ENCODE assay signal across 9 mouse cellular contexts in genomic region chr14:102994662-102995561, GRCm38 (mm10). TPM values are rescaled to one million over a fixed set of nuclear protein-coding genes. Genes with fewer than 3 reads are reported as not detected.
DNase-seq lines count a peak whose midpoint lies in the region; ATAC-seq and TF ChIP-seq lines count a peak whose summit lies in the region.
"Had no signal": no experiment of that assay in that cellular context is flagged by ENCODE, and none has a peak within 500 bp of the region (broad histone marks: within the 10 kb centered on the region; RNA-seq: fewer than 3 reads in every experiment).

No protein-coding gene starts in this region.

- no peaks in the 10 kb centered on the region for H3K36me3 ChIP-seq in forebrain, postnatal 0 days (ENCODE audit: insufficient read depth)
- no peaks in the 10 kb centered on the region for H3K36me3 ChIP-seq in hindbrain, embryonic 13.5 days
- H3K36me3 ChIP-seq: limb, embryonic 15.5 days had no signal

- no peaks in the 10 kb centered on the region for H3K9me3 ChIP-seq in forebrain, postnatal 0 days (ENCODE audit: low read length)
- no peaks in the 10 kb centered on the region for H3K9me3 ChIP-seq in hindbrain, embryonic 13.5 days
- H3K9me3 ChIP-seq: limb, embryonic 15.5 days had no signal

- WGBS in cerebellum, adult 2 months: 17% methylated on average over 6 of the region's 6 CpGs
- 17% methylated on average over 6 of the region's 6 CpGs for WGBS in forebrain, postnatal 0 days
- 19% methylated on average over 6 of the region's 6 CpGs for WGBS in hindbrain, embryonic 13.5 days

- DNase-seq in NIH3T3 (ENCODE audit: low read depth): peak; percentile 80
- peak; percentile 67 to 79 for DNase-seq in cerebellum, adult 2 months
- peak; percentile 91 for DNase-seq in forebrain, postnatal 0 days
- peak; percentile 58 for DNase-seq in layer of hippocampus, adult 9-11 months
- peak; percentile 76 for DNase-seq in lung, postnatal 25 days (ENCODE audit: low spot score)
- DNase-seq in retina, postnatal 7 days (ENCODE audit: low read depth, low spot score): peak; percentile 66
- peak; percentile 76 for DNase-seq in urinary bladder, postnatal 25 days (ENCODE audit: low spot score)

- peak; percentile 76 for TF ChIP-seq CTCF in cerebellum, adult 2 months (IDR thresholded peaks at IDR 0.05; ENCODE audit: borderline replicate concordance, insufficient read depth, low read depth, low read length)
- peak; percentile 95 for TF ChIP-seq CTCF in forebrain, postnatal 0 days (IDR thresholded peaks at IDR 0.05; ENCODE audit: low read depth)

- H3K4me3 ChIP-seq in cerebellum, adult 2 months (replicated peaks; ENCODE audit: insufficient read depth, low read depth, low read length): no peak overlapping the region
- no peak overlapping the region for H3K4me3 ChIP-seq in forebrain, postnatal 0 days (ENCODE audit: low read depth, low read length)
- no peak overlapping the region for H3K4me3 ChIP-seq in hindbrain, embryonic 13.5 days
- H3K4me3 ChIP-seq: limb, embryonic 15.5 days had no signal

- H3K4me1 ChIP-seq in cerebellum, adult 2 months (ENCODE audit: control insufficient read depth, insufficient read depth, low read length): no peaks in the 10 kb centered on the region
- H3K4me1 ChIP-seq in forebrain, postnatal 0 days (ENCODE audit: insufficient read depth): no peaks in the 10 kb centered on the region
- H3K4me1 ChIP-seq in hindbrain, embryonic 13.5 days (replicated peaks): 0 out of 2 replicates have a peak, but pooled peaks cover 1% of the 10 kb centered on the region

- no peak overlapping the region for H3K27ac ChIP-seq in cerebellum, adult 2 months (ENCODE audit: insufficient read depth, low read length)
- H3K27ac ChIP-seq in forebrain, postnatal 0 days (ENCODE audit: low read depth, low read length): no peak overlapping the region
- no peak overlapping the region for H3K27ac ChIP-seq in hindbrain, embryonic 13.5 days
- H3K27ac ChIP-seq: limb, embryonic 15.5 days had no signal

- TF ChIP-seq POLR2A in cerebellum, adult 2 months (IDR thresholded peaks at IDR 0.05; ENCODE audit: borderline replicate concordance, insufficient read depth, low read length): no peak

- H3K9ac ChIP-seq in forebrain, postnatal 0 days: no peak overlapping the region
- no peak overlapping the region for H3K9ac ChIP-seq in hindbrain, embryonic 13.5 days
- H3K9ac ChIP-seq: limb, embryonic 15.5 days had no signal

- no peak overlapping the region for H3K4me2 ChIP-seq in forebrain, postnatal 0 days (ENCODE audit: low read depth)
- no peak overlapping the region for H3K4me2 ChIP-seq in hindbrain, embryonic 13.5 days
- H3K4me2 ChIP-seq: limb, embryonic 15.5 days had no signal

- no peaks in the 10 kb centered on the region for H3K27me3 ChIP-seq in cerebellum, adult 2 months (ENCODE audit: control insufficient read depth, insufficient read depth, low read length)
- no peaks in the 10 kb centered on the region for H3K27me3 ChIP-seq in forebrain, postnatal 0 days (ENCODE audit: insufficient read depth, low read length)
- H3K27me3 ChIP-seq in hindbrain, embryonic 13.5 days: no peaks in the 10 kb centered on the region
- H3K27me3 ChIP-seq: limb, embryonic 15.5 days had no signal

- peak; percentile 68 for ATAC-seq in forebrain, postnatal 0 days
- peak; percentile 87 for ATAC-seq in hindbrain, embryonic 13.5 days (ENCODE audit: low FRiP score)

RNA-seq across cellular contexts. Expression of gene Kctd12, which starts 12.5 kb away (rescaled TPM):
- polyA plus RNA-seq in cerebellum, adult 2 months (2012; rRNA removed): 45.8 and 49.4 TPM in 2 replicates
- total RNA-seq in forebrain, postnatal 0 days (2014; rRNA removed): 101 TPM in 2 replicates
- 12.4 and 14.3 TPM in 2 replicates for polyA plus RNA-seq in forebrain, postnatal 0 days (2015; fragmentation: Nextera tagmentation; extraction: Ambion mirVana)
- polyA plus RNA-seq in hindbrain, embryonic 13.5 days (2015; fragmentation: Nextera tagmentation; extraction: Ambion mirVana): 9.1 and 16.1 TPM in 2 replicates

RNA-seq across cellular contexts. Expression of gene Acod1, which starts 51.9 kb away (rescaled TPM):
- polyA plus RNA-seq in cerebellum, adult 2 months (2012; rRNA removed): 0.10 TPM in 1 of 2 replicates, not detected in the other
- total RNA-seq in forebrain, postnatal 0 days (2014; rRNA removed): 0.08 TPM in 1 of 2 replicates, not detected in the other
- polyA plus RNA-seq in forebrain, postnatal 0 days (2015; fragmentation: Nextera tagmentation; extraction: Ambion mirVana): not detected in 2 replicates
- not detected in 2 replicates for polyA plus RNA-seq in hindbrain, embryonic 13.5 days (2015; fragmentation: Nextera tagmentation; extraction: Ambion mirVana)
- polyA plus RNA-seq: limb, embryonic 15.5 days had no signal
